Mouse (Mus musculus) cortical plate, adult 2 months (tissue): ENCODE data around the gene Rmnd5b.

ENCODE experiments used
- CTCF ChIP-seq: fragments of 200-500 bp; IDR thresholded peaks from 2 replicates; pipeline ENCODE4 v1.5.1; 2011; ENCODE audit warnings: mild to moderate bottlenecking, control low read depth, low read length; ENCODE audit not compliant: insufficient read depth; ENCODE audit errors: extremely low read depth
- POLR2A ChIP-seq: fragments of 200-500 bp; IDR thresholded peaks from 2 replicates; pipeline ENCODE4 v1.6.1; 2011; ENCODE audit warnings: mild to moderate bottlenecking, low read length, control low read depth; ENCODE audit not compliant: insufficient read depth; ENCODE audit errors: extremely low read depth

DNA sequence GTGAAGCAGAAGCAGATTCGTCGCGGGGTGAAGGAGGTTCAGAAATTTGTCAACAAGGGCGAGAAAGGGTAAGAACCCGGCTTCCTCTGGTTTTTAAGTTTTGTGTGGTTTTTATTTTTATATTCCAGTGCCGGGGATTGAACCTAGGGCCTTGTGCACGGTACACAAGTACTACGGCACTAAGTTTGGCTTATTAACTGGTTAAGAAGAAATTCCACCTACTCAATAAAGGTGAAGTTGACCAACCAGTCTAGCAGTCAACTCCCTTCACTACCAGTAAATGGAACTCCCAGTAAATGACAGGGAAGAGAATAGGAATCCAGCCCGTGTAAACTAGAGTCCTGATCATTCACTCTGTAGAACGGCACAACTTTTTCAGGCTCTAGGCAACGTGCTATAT lies 15.6 kb downstream of the Rmnd5b start:
- TF ChIP-seq CTCF (no peak), POLR2A (no peak)
